Mouse (Mus musculus) forebrain, embryonic 15.5 days (tissue): ENCODE data around the gene Dock2. TPM values are rescaled to one million over a fixed set of nuclear protein-coding genes. Genes with fewer than 3 reads are reported as not detected.

Experiments
- ATAC-seq: fragments of 200-750 bp; cut with Nextera tagmentation; replicated peaks from 2 replicates; pipeline ENCODE4 v1.8.0; 2017; ENCODE audit warnings: mild to moderate bottlenecking, moderate TSS enrichment, moderate library complexity
- H3K27ac ChIP-seq: fragments of 300-500 bp; sonication (generic); replicated peaks from 2 replicates; pipeline ENCODE4 v1.5.1; 2015; ENCODE audit warnings: mild to moderate bottlenecking, inconsistent platforms
- H3K27me3 ChIP-seq: fragments of 300-500 bp; sonication (generic); 2 replicates; pipeline ENCODE4 v1.6.1; 2015; ENCODE audit warnings: inconsistent platforms
- H3K36me3 ChIP-seq: fragments of 300-500 bp; sonication (generic); 2 replicates; pipeline ENCODE4 v1.6.1; 2015; ENCODE audit warnings: mild to moderate bottlenecking, inconsistent platforms
- H3K4me1 ChIP-seq: fragments of 300-500 bp; sonication (generic); 2 replicates; pipeline ENCODE4 v1.6.1; 2015; ENCODE audit warnings: inconsistent platforms
- H3K4me2 ChIP-seq: fragments of 300-500 bp; sonication (generic); replicated peaks from 2 replicates; pipeline ENCODE4 v1.6.1; 2015; ENCODE audit warnings: mild to moderate bottlenecking, inconsistent platforms
- H3K4me3 ChIP-seq: fragments of 300-500 bp; sonication (generic); 2 replicates; pipeline ENCODE4 v1.5.1; 2015; ENCODE audit warnings: mild to moderate bottlenecking, inconsistent platforms
- H3K9ac ChIP-seq: fragments of 300-500 bp; sonication (generic); replicated peaks from 2 replicates; pipeline ENCODE4 v1.6.1; 2015; ENCODE audit warnings: mild to moderate bottlenecking, inconsistent platforms
- H3K9me3 ChIP-seq: fragments of 300-500 bp; sonication (generic); 2 replicates; pipeline ENCODE4 v1.6.1; 2016; ENCODE audit warnings: inconsistent platforms
- WGBS: fragments of 180-500 bp; shearing (Covaris S2); methylation state at CpG from one replicate; pipeline ENCODE4 v1.1.7; 2015; ENCODE audit warnings: mixed read lengths; 5-methylcytosine and 5-hydroxymethylcytosine counted together
- polyA plus RNA-seq: library from polyadenylated mRNA; unstranded; fragments of >200 nt; fragmentation: Nextera tagmentation; extraction: Ambion mirVana; gene quantifications from 2 replicates; pipeline ENCODE4 v1.2.1, GENCODE M21; 2015

Dock2 gene
- polyA plus RNA-seq, 1 experiment from 2014 or later: 0.51 TPM

DNA sequence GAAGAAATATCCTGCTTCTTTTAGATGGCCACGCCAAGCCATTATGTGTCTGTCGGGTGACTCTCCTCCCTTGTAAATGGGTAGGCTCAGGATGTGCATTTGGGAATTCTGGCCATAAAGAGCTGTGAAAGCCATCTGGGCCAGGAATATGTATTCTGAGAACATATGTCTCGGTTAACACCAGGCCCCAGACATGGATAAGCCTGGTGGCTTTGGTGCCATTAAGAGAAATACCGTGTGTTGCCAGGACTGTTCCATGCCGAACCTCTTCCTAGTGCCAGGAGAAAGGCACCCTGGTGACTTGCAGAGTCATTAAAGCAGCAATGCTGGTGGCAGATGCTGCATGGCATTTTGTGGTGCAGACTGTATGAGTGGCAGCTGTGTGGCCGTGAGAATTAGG lies 406.0 kb downstream of the Dock2 start:
- ATAC-seq: peak; percentile 63
- H3K27ac ChIP-seq: no peak overlapping the region
- no peaks in the 10 kb centered on the region for H3K36me3 ChIP-seq
- no peaks in the 10 kb centered on the region for H3K9me3 ChIP-seq
- H3K4me2 ChIP-seq: no peak overlapping the region
- H3K9ac ChIP-seq: no peak overlapping the region
- H3K27me3 ChIP-seq: no peaks in the 10 kb centered on the region
- WGBS: 52% methylated on average over 6 of the region's 6 CpGs
- H3K4me1 ChIP-seq: peaks cover 5% of the 10 kb centered on the region
- no peak overlapping the region for H3K4me3 ChIP-seq

DNA sequence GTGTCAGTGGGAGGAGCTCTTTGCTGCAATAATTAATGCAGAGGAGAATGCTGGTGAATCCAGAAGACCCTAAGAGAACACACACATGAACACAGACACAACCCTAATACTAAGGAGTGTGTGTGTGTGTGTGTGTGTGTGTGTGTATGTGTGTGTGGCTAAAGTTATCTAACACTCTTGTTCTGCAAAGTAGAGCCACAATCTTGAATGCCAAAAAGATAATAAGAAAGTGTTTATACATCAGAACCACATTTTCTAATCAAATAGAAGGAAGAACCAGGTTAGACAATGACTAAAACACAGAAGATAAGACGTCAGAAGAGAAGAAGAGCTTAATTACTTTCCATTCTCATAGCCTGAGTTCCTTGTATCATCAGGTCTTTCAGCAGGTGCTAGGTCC lies 408.1 kb downstream of the Dock2 start:
- Histone ChIP-seq H3K4me3 (no peak overlapping the region), H3K27ac (no peak overlapping the region), H3K9me3 (no peaks in the 10 kb centered on the region), H3K36me3 (no peaks in the 10 kb centered on the region), H3K9ac (no peak overlapping the region), H3K4me1 (peaks cover 5% of the 10 kb centered on the region), H3K4me2 (no peak overlapping the region), H3K27me3 (no peaks in the 10 kb centered on the region)
- no peak for ATAC-seq
- WGBS: 76% methylated on average over 1 of the region's 1 CpGs

DNA sequence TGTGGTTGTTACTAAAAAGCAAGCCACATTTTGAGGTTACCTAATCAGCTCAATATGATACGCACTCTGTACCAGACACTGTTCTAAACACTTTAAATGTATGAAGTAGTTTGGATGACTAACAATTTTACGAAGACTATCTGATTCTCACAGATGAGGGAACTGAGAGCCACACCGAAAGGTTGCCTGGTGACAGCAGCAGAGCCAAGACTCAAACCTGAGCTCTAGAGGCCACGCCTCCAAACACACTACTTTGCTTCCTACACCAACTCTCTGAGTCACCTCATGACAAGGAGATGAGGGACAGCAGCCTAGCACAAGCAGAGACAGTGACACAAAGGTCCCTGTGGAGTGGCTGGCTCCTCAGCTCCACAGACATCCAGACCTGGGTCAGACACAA lies 411.5 kb downstream of the Dock2 start:
- no peak overlapping the region for H3K9ac ChIP-seq
- H3K4me1 ChIP-seq: no peaks in the 10 kb centered on the region
- H3K4me3 ChIP-seq: no peak overlapping the region
- H3K27me3 ChIP-seq: no peaks in the 10 kb centered on the region
- ATAC-seq: no peak
- H3K9me3 ChIP-seq: no peaks in the 10 kb centered on the region
- no peak overlapping the region for H3K27ac ChIP-seq
- H3K36me3 ChIP-seq: no peaks in the 10 kb centered on the region
- H3K4me2 ChIP-seq: no peak overlapping the region
- 89% methylated on average over 4 of the region's 4 CpGs for WGBS

DNA sequence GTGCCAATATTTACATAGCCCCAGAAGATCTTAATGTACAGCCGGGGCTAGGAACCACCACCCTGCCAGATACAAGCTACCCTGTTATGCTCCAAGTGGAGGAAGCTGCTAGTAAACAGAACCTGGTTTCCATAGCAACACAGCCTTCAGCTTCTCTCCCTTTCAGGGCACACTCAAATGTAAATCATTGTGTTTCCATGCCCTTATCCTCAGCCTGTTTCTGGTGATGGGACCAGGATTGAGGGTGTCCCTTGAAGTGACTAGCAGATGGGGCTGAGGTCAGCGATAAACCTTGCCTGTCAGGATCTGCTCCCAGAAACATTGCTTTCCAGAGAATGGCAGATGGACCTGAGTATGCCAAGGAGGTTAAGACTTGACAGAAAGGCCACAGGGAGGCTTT lies 427.6 kb downstream of the Dock2 start:
- no peak overlapping the region for H3K27ac ChIP-seq
- WGBS: 58% methylated on average over 2 of the region's 2 CpGs
- H3K4me1 ChIP-seq: peaks cover 8% of the 10 kb centered on the region
- H3K36me3 ChIP-seq: no peaks in the 10 kb centered on the region
- no peak overlapping the region for H3K4me3 ChIP-seq
- no peaks in the 10 kb centered on the region for H3K9me3 ChIP-seq
- H3K27me3 ChIP-seq: 0 out of 2 replicates have a peak, but pooled peaks cover 6% of the 10 kb centered on the region
- H3K9ac ChIP-seq: no peak overlapping the region
- no peak overlapping the region for H3K4me2 ChIP-seq
- ATAC-seq: 0 out of 2 replicates have a peak, but pooled peaks have one; percentile 19

DNA sequence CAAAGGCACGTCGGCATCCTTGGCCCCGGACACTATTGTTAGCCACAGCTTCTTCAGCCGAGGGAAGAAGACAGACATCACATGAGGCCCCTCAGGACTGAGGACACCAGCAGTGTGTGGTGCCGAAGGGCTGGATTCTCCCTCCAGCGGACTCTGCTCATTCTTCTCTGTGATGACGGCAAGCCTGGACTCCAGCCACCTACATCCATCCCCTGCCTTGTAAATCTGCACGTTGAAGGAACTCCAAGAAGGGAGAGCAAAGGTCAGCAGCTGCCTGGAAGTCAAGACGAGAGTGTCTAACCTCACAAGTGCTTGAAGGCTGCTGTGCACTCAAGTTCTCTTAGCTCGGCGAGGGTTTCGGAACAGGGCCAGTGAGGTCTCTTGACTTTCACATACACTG lies 428.3 kb downstream of the Dock2 start:
- 0 out of 2 replicates have a peak, but pooled peaks cover 6% of the 10 kb centered on the region for H3K27me3 ChIP-seq
- no peak for ATAC-seq
- no peak overlapping the region for H3K4me2 ChIP-seq
- peaks cover 8% of the 10 kb centered on the region for H3K4me1 ChIP-seq
- no peak overlapping the region for H3K9ac ChIP-seq
- H3K27ac ChIP-seq: no peak overlapping the region
- no peak overlapping the region for H3K4me3 ChIP-seq
- H3K9me3 ChIP-seq: no peaks in the 10 kb centered on the region
- H3K36me3 ChIP-seq: no peaks in the 10 kb centered on the region
- 81% methylated on average over 12 of the region's 12 CpGs for WGBS

DNA sequence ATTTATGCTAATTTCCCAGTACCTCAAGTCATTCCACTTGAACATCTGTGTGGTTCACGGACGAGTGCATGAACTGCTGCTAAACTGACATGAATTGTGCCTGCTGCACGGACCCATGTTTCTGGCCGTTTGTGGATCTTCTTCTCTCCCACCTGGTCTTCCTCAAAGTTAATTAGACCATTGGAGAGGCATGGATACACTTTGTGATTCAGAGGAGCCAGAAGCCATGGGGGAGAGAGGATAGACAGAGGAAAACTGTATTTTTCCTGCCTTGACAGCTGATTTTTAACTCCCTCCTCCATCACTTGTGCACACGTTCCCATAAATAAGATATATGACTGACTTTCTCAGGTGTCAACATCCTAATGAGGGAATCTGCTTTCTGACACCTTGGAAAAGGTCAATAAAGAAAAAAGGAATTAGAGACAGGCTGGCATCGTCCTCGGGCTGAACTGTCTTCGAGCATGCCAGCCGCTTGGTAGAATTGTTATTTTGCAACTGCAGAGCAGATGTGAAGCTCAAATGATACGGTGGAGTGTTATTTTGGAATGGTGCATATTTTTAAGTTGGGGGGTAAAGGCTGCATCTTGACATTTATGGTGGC lies 434.1 kb downstream of the Dock2 start:
- H3K27ac ChIP-seq: no peak overlapping the region
- H3K4me2 ChIP-seq: no peak overlapping the region
- H3K4me3 ChIP-seq: no peak overlapping the region
- ATAC-seq: no peak
- H3K36me3 ChIP-seq: no peaks in the 10 kb centered on the region
- no peak overlapping the region for H3K9ac ChIP-seq
- 77% methylated on average over 10 of the region's 10 CpGs for WGBS
- peaks cover 16% of the 10 kb centered on the region for H3K4me1 ChIP-seq
- H3K27me3 ChIP-seq: 0 out of 2 replicates have a peak, but pooled peaks cover 5% of the 10 kb centered on the region
- H3K9me3 ChIP-seq: no peaks in the 10 kb centered on the region

DNA sequence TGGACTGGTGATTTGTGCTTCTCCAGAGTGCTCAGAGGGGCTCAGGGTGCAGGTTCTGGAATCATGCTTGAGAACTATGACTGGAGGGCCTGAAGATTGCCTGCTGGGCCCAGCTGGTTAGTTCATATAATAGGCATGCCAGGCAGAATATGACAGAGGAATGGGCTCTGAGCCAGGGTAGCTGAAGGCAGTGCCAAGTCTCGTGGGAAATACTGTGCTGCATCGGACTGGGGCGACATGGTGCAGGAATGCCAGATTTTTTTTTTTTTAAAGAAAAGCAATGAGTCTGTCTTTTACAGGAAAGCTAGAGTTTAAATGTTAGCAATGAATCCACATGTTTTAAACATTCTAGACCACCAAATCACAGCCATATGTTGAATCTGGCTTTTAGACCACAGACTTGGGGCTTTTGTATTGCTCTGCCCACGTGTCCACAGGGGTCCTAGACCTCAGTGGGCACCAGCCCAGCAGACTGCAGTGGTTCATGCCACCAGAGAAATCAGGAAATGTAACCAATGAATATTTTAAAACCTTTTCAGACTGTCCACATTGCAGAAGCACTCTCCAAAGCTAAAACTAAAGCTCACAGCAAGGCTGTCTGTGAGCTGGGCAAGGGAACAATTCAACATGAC lies 435.3 kb downstream of the Dock2 start:
- Histone ChIP-seq H3K27ac (no peak overlapping the region; the same call in 1 of the 2 replicates), H3K27me3 (no peaks in the 10 kb centered on the region), H3K4me1 (peaks cover 25% of the 10 kb centered on the region), H3K4me2 (no peak overlapping the region), H3K9me3 (no peaks in the 10 kb centered on the region), H3K4me3 (no peak overlapping the region), H3K36me3 (no peaks in the 10 kb centered on the region), H3K9ac (no peak overlapping the region)
- ATAC-seq: peak; percentile 94
- 15% methylated on average over 4 of the region's 4 CpGs for WGBS

DNA sequence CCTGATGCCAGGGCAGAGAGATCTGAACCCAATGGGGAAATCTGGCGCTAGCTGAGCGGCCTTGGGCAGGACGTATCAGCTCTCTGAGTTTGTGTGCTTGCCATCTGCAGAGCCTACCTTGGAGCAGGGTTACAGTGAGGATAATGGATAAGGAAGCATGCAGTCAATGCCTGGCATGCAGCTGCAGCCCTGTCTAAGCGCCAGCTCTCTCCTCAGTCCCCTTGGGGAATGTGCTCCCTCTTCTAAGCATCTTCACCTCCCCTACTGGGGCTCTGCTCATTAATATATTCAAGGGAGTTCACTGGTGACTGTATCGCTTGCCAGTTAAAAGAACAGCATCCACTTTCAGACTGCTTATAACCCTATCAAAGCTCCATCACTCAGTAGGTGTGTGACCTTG lies 439.4 kb downstream of the Dock2 start:
- Histone ChIP-seq H3K9ac (no peak overlapping the region), H3K4me1 (peaks cover 22% of the 10 kb centered on the region), H3K27me3 (no peaks in the 10 kb centered on the region), H3K36me3 (no peaks in the 10 kb centered on the region), H3K27ac (no peak overlapping the region), H3K9me3 (no peaks in the 10 kb centered on the region), H3K4me3 (no peak overlapping the region), H3K4me2 (no peak overlapping the region)
- peak; percentile 30; the same call in 1 of the 2 replicates for ATAC-seq
- 38% methylated on average over 5 of the region's 5 CpGs for WGBS

DNA sequence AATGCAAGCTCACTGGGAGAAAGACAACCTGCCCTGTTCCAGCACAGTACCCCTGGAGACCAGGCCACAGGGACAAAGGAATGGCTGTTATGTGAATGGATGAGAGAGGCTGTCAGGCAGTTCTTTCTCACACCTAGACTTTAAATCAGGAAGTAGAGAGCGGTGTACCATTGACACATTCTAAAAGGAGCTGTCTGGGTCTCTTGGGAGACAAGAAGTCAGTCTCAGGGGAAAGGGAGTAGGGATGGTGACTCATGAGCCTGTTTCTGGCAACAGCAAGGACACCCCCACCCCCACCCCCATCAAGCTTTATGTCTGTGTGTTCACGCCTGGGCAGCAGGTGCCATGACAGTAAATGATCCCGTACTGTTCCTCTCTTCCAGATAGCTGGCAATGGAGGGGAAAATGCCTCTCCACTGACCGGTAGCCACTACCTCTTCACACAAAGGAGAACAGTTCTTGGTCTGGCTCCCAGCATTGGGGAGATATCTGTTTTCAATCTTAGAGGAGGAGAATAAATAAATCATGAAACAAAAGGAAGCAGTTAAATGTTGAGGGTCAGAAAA lies 439.9 kb downstream of the Dock2 start:
- H3K4me3 ChIP-seq: no peak overlapping the region
- H3K27me3 ChIP-seq: no peaks in the 10 kb centered on the region
- H3K27ac ChIP-seq: no peak overlapping the region
- H3K9me3 ChIP-seq: no peaks in the 10 kb centered on the region
- no peak overlapping the region for H3K4me2 ChIP-seq
- WGBS: 54% methylated on average over 4 of the region's 4 CpGs
- no peak overlapping the region for H3K9ac ChIP-seq
- peaks cover 17% of the 10 kb centered on the region for H3K4me1 ChIP-seq
- H3K36me3 ChIP-seq: no peaks in the 10 kb centered on the region
- ATAC-seq: no peak

DNA sequence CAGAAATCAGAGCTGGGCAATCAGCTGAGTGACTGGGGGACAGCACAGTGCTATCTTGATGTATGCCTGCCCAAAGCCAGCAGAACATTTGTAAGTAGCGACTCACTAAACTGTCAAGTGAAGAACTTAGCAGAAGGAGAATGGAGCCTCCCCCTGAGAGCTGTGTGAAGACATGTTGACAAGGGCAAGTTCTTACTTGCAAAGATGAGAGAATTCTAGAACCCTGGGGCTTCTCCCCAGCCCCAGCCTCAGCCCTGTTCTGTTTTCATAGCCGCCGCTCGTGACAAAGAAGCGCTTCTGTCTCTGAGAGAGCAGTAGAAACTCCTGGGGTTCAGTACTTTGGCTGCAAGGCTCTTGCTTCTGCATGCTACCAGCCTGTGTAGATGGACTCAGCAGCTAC lies 444.0 kb downstream of the Dock2 start:
- H3K27ac ChIP-seq: no peak overlapping the region
- no peak overlapping the region for H3K4me3 ChIP-seq
- 88% methylated on average over 5 of the region's 5 CpGs for WGBS
- H3K4me1 ChIP-seq: peaks cover 10% of the 10 kb centered on the region; the same call in 1 of the 2 replicates
- no peak overlapping the region for H3K4me2 ChIP-seq
- no peaks in the 10 kb centered on the region for H3K9me3 ChIP-seq
- no peak overlapping the region for H3K9ac ChIP-seq
- no peaks in the 10 kb centered on the region for H3K27me3 ChIP-seq
- H3K36me3 ChIP-seq: no peaks in the 10 kb centered on the region
- ATAC-seq: no peak

DNA sequence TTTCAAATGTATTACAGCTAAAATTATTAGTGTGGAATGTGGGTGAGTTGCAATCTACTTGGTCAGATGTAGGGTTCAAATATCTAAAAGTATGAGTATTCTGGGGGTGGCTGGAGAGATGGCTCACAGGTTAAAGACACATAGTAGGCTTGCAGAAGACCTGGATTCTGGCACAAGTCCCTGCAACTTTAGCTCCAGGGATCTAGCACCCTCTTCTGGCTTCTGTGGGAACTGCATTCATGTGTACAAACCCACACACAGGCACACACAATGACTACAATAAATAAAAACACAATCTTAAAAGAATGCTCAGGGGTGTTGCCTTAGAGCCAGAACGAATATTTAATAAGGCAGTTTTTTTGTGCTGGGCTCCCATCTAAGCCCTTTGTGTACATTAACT lies 445.8 kb downstream of the Dock2 start:
- H3K4me3 ChIP-seq: no peak overlapping the region
- no peaks in the 10 kb centered on the region for H3K27me3 ChIP-seq
- WGBS: 81% methylated on average over 1 of the region's 1 CpGs
- no peaks in the 10 kb centered on the region for H3K4me1 ChIP-seq
- no peaks in the 10 kb centered on the region for H3K9me3 ChIP-seq
- ATAC-seq: no peak
- H3K27ac ChIP-seq: no peak overlapping the region
- H3K36me3 ChIP-seq: no peaks in the 10 kb centered on the region
- no peak overlapping the region for H3K9ac ChIP-seq
- no peak overlapping the region for H3K4me2 ChIP-seq

DNA sequence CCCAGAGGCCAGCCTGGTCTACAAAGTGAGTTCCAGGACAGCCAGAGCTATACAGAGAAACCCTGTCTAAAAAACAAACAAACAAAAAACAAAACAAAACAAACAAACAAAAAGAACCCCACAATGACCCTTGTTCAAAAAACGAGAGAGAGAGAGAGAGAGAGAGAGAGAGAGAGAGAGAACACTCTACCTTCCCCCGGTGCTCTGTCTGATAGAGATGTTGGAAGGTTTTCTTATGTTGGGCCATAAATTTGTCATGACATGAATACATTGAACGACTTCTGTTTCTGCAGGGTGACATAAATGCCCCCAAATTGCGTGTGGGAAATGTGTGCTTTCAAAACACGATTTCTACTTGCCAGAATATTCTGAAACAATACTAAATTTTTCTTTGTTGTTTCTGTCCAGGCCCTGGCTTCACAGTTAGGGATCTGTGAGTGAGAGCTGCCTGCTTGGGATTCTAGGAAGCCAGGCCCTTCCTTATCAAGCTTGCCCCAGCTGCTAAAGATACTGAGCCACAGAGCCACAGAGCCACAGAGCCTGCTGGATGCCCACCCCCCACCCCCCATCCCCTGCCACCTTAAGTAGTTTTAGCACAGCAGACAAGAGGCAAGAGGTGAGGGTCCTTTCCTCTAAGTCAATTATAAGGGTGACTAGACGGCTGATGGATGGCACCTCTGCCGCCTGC lies 451.2 kb downstream of the Dock2 start:
- Histone ChIP-seq H3K36me3 (no peaks in the 10 kb centered on the region), H3K4me3 (no peak overlapping the region), H3K27me3 (no peaks in the 10 kb centered on the region), H3K4me1 (peaks cover 6% of the 10 kb centered on the region; the same call in 1 of the 2 replicates), H3K9ac (no peak overlapping the region), H3K27ac (no peak overlapping the region), H3K9me3 (no peaks in the 10 kb centered on the region), H3K4me2 (no peak overlapping the region)
- WGBS: 76% methylated on average over 7 of the region's 7 CpGs
- ATAC-seq: no peak
